17 mouse cellular contexts compared by ENCODE assay signal in genomic region chr2:30775955-30776354, GRCm38 (mm10). TPM values are rescaled to one million over a fixed set of nuclear protein-coding genes. Genes with fewer than 3 reads are reported as not detected.
DNase-seq lines count a peak whose midpoint lies in the region; ATAC-seq and TF ChIP-seq lines count a peak whose summit lies in the region.
"Had no signal": no experiment of that assay in that cellular context is flagged by ENCODE, and none has a peak within 500 bp of the region (broad histone marks: within the 10 kb centered on the region; RNA-seq: fewer than 3 reads in every experiment).

No protein-coding gene starts in this region.

- no peaks in the 10 kb centered on the region for H3K36me3 ChIP-seq in forebrain, postnatal 0 days (ENCODE audit: insufficient read depth)
- no peaks in the 10 kb centered on the region for H3K36me3 ChIP-seq in forebrain, embryonic 16.5 days (ENCODE audit: control insufficient read depth, insufficient read depth)
- H3K36me3 ChIP-seq in embryonic facial prominence, embryonic 10.5 days (replicated peaks): no peaks in the 10 kb centered on the region
- H3K36me3 ChIP-seq: midbrain, embryonic 12.5 days; neural tube, embryonic 12.5 days had no signal

- intact Hi-C loops in left cerebral cortex, adult 2 months (cut with DNase I): loop anchor here (5.0 kb wide), 1 partner anchor 174 kb away; no protein-coding TSS in a partner anchor
- intact Hi-C loops in left cerebral cortex, postnatal 14 days (cut with DNase I): no loop called here

- no peak for ATAC-seq in forebrain, postnatal 0 days
- ATAC-seq in forebrain, embryonic 16.5 days: no peak

- no peak overlapping the region for H3K27ac ChIP-seq in forebrain, postnatal 0 days (ENCODE audit: low read depth, low read length)
- H3K27ac ChIP-seq in forebrain, embryonic 16.5 days (ENCODE audit: low read length): no peak overlapping the region
- H3K27ac ChIP-seq in left cerebral cortex, adult 2 months: no peak overlapping the region
- H3K27ac ChIP-seq in embryonic facial prominence, embryonic 10.5 days (replicated peaks): 0 out of 2 replicates have a peak overlapping the region, but pooled peaks have one; percentile 1
- H3K27ac ChIP-seq: midbrain, embryonic 12.5 days; neural tube, embryonic 12.5 days had no signal

- 64% methylated on average over 3 of the region's 3 CpGs for WGBS in forebrain, postnatal 0 days
- WGBS in forebrain, embryonic 16.5 days: 60% methylated on average over 3 of the region's 3 CpGs
- 60% methylated on average over 3 of the region's 3 CpGs for WGBS in embryonic facial prominence, embryonic 10.5 days

- H3K9ac ChIP-seq in forebrain, postnatal 0 days: no peak overlapping the region
- no peak overlapping the region for H3K9ac ChIP-seq in forebrain, embryonic 16.5 days (replicated peaks; ENCODE audit: low read depth, low read length)
- H3K9ac ChIP-seq: midbrain, embryonic 12.5 days; neural tube, embryonic 12.5 days had no signal

- H3K27me3 ChIP-seq in forebrain, postnatal 0 days (ENCODE audit: insufficient read depth, low read length): no peaks in the 10 kb centered on the region
- H3K27me3 ChIP-seq in forebrain, embryonic 16.5 days (replicated peaks; ENCODE audit: control insufficient read depth, insufficient read depth, low read length): no peaks in the 10 kb centered on the region
- peaks cover 10% of the 10 kb centered on the region; the same call in 1 of the 2 replicates for H3K27me3 ChIP-seq in embryonic facial prominence, embryonic 10.5 days (replicated peaks; ENCODE audit: low read depth, poor library complexity, severe bottlenecking)
- H3K27me3 ChIP-seq: midbrain, embryonic 12.5 days; neural tube, embryonic 12.5 days had no signal

- no peaks in the 10 kb centered on the region for H3K9me3 ChIP-seq in forebrain, postnatal 0 days (ENCODE audit: low read length)
- H3K9me3 ChIP-seq in forebrain, embryonic 16.5 days (ENCODE audit: control insufficient read depth, low read length): no peaks in the 10 kb centered on the region
- no peaks in the 10 kb centered on the region for H3K9me3 ChIP-seq in embryonic facial prominence, embryonic 10.5 days
- H3K9me3 ChIP-seq: midbrain, embryonic 12.5 days; neural tube, embryonic 12.5 days had no signal

- no peak overlapping the region for H3K4me2 ChIP-seq in forebrain, postnatal 0 days (ENCODE audit: low read depth)
- H3K4me2 ChIP-seq in forebrain, embryonic 16.5 days (ENCODE audit: low read length): no peak overlapping the region
- H3K4me2 ChIP-seq: midbrain, embryonic 12.5 days; neural tube, embryonic 12.5 days had no signal

- no peak for DNase-seq in forebrain, postnatal 0 days
- no peak for DNase-seq in left cerebral cortex, adult 2 months (ENCODE audit: extremely low spot score in 1 of 2, low spot score in 2 of 2)
- no peak for DNase-seq in left cerebral cortex, postnatal 14 days (ENCODE audit: low spot score in 2 of 2)
- DNase-seq in ES-CJ7 (ENCODE audit: low read depth, low spot score): peak; percentile 67
- DNase-seq in embryonic facial prominence, embryonic 10.5 days (ENCODE audit: low spot score): no peak
- DNase-seq in urinary bladder, adult 2 months (ENCODE audit: low spot score): no peak
- no peak for DNase-seq in left cerebral cortex, adult 11 months (ENCODE audit: low spot score)
- DNase-seq: adrenal gland, postnatal 25 days; B cell, adult 2 months; cerebellum, adult 18-20 months; heart, adult 18-20 months; kidney, adult 8-10 months; lung, adult 2 months had no signal

- peaks cover 11% of the 10 kb centered on the region for H3K4me1 ChIP-seq in forebrain, postnatal 0 days (ENCODE audit: insufficient read depth)
- peaks cover 23% of the 10 kb centered on the region for H3K4me1 ChIP-seq in forebrain, embryonic 16.5 days (replicated peaks; ENCODE audit: control insufficient read depth, insufficient read depth, low read length)
- H3K4me1 ChIP-seq in embryonic facial prominence, embryonic 10.5 days: peaks cover 86% of the 10 kb centered on the region

- H3K4me3 ChIP-seq in forebrain, postnatal 0 days (ENCODE audit: low read depth, low read length): no peak overlapping the region
- no peak overlapping the region for H3K4me3 ChIP-seq in forebrain, embryonic 16.5 days (replicated peaks; ENCODE audit: low read length)
- no peak overlapping the region for H3K4me3 ChIP-seq in left cerebral cortex, adult 2 months
- H3K4me3 ChIP-seq in embryonic facial prominence, embryonic 10.5 days: no peak overlapping the region
- H3K4me3 ChIP-seq: midbrain, embryonic 12.5 days; neural tube, embryonic 12.5 days had no signal

- TF ChIP-seq CTCF in forebrain, postnatal 0 days (IDR thresholded peaks at IDR 0.05; ENCODE audit: low read depth): peak; percentile 15
- TF ChIP-seq CTCF in left cerebral cortex, adult 2 months (IDR thresholded peaks at IDR 0.05): peak; percentile 40

RNA-seq across cellular contexts. Expression of gene 1700001O22Rik, which starts 27.5 kb away (rescaled TPM):
- 0.77 and 1.8 TPM in 2 replicates for total RNA-seq in forebrain, postnatal 0 days (2014; rRNA removed)
- polyA plus RNA-seq in forebrain, postnatal 0 days (2015; fragmentation: Nextera tagmentation; extraction: Ambion mirVana): 1.4 and 1.5 TPM in 2 replicates
- 2.1 and 2.9 TPM in 2 replicates for polyA plus RNA-seq in forebrain, embryonic 16.5 days (2015; fragmentation: Nextera tagmentation; extraction: Ambion mirVana)
- 10 to 100 TPM in 1 of 2 experiments, 1 to 10 TPM in 1; 9.9 to 12.6 TPM for total RNA-seq in left cerebral cortex, adult 2 months (2021)
- 1 to 10 TPM; 2.4 to 3.6 TPM for total RNA-seq in left cerebral cortex, postnatal 14 days (2021)
- polyA plus RNA-seq in embryonic facial prominence, embryonic 10.5 days (2016; fragmentation: Nextera tagmentation; extraction: Ambion mirVana): 2.4 and 3.1 TPM in 2 replicates
- polyA plus RNA-seq in urinary bladder, adult 2 months (2012; rRNA removed): 1.5 TPM in 2 replicates

RNA-seq across cellular contexts. Expression of gene Ntmt1, which starts 31.7 kb away (rescaled TPM):
- 87.6 and 105 TPM in 2 replicates for total RNA-seq in forebrain, postnatal 0 days (2014; rRNA removed)
- 106 and 107 TPM in 2 replicates for polyA plus RNA-seq in forebrain, postnatal 0 days (2015; fragmentation: Nextera tagmentation; extraction: Ambion mirVana)
- polyA plus RNA-seq in forebrain, embryonic 16.5 days (2015; fragmentation: Nextera tagmentation; extraction: Ambion mirVana): 120 and 121 TPM in 2 replicates
- total RNA-seq in left cerebral cortex, adult 2 months (2021): 10 to 100 TPM; 35.2 to 38.8 TPM
- 10 to 100 TPM; 39.6 to 40.7 TPM for total RNA-seq in left cerebral cortex, postnatal 14 days (2021)
- polyA plus RNA-seq in embryonic facial prominence, embryonic 10.5 days (2016; fragmentation: Nextera tagmentation; extraction: Ambion mirVana): 134 and 135 TPM in 2 replicates
- 32.8 and 44.1 TPM in 2 replicates for polyA plus RNA-seq in urinary bladder, adult 2 months (2012; rRNA removed)

RNA-seq across cellular contexts. Expression of gene Asb6, which starts 54.2 kb away (rescaled TPM):
- total RNA-seq in forebrain, postnatal 0 days (2014; rRNA removed): 32.7 and 45.2 TPM in 2 replicates
- polyA plus RNA-seq in forebrain, postnatal 0 days (2015; fragmentation: Nextera tagmentation; extraction: Ambion mirVana): 31.3 and 36.0 TPM in 2 replicates
- 41.2 and 47.2 TPM in 2 replicates for polyA plus RNA-seq in forebrain, embryonic 16.5 days (2015; fragmentation: Nextera tagmentation; extraction: Ambion mirVana)
- total RNA-seq in left cerebral cortex, adult 2 months (2021): 10 to 100 TPM; 35.4 to 40.5 TPM
- total RNA-seq in left cerebral cortex, postnatal 14 days (2021): 10 to 100 TPM; 30.7 to 35.9 TPM
- 53.9 and 56.0 TPM in 2 replicates for polyA plus RNA-seq in embryonic facial prominence, embryonic 10.5 days (2016; fragmentation: Nextera tagmentation; extraction: Ambion mirVana)
- polyA plus RNA-seq in urinary bladder, adult 2 months (2012; rRNA removed): 26.0 and 27.0 TPM in 2 replicates

RNA-seq across cellular contexts. Expression of gene Prrx2, which starts 58.8 kb away (rescaled TPM):
- total RNA-seq in forebrain, postnatal 0 days (2014; rRNA removed): 2.5 and 4.1 TPM in 2 replicates
- 3.6 and 3.7 TPM in 2 replicates for polyA plus RNA-seq in forebrain, postnatal 0 days (2015; fragmentation: Nextera tagmentation; extraction: Ambion mirVana)
- polyA plus RNA-seq in forebrain, embryonic 16.5 days (2015; fragmentation: Nextera tagmentation; extraction: Ambion mirVana): 1.9 and 4.0 TPM in 2 replicates
- total RNA-seq in left cerebral cortex, adult 2 months (2021): 1 to 10 TPM; 1.5 to 1.7 TPM
- total RNA-seq in left cerebral cortex, postnatal 14 days (2021): 1 to 10 TPM; 2.3 to 3.3 TPM
- 87.6 and 94.6 TPM in 2 replicates for polyA plus RNA-seq in embryonic facial prominence, embryonic 10.5 days (2016; fragmentation: Nextera tagmentation; extraction: Ambion mirVana)
- polyA plus RNA-seq in urinary bladder, adult 2 months (2012; rRNA removed): 16.4 and 21.9 TPM in 2 replicates
- total RNA-seq: hematopoietic stem cell, adult 5-6 weeks had no signal
